Mouse (Mus musculus): ENCODE results near the gene Pip4k2b.

DNA sequence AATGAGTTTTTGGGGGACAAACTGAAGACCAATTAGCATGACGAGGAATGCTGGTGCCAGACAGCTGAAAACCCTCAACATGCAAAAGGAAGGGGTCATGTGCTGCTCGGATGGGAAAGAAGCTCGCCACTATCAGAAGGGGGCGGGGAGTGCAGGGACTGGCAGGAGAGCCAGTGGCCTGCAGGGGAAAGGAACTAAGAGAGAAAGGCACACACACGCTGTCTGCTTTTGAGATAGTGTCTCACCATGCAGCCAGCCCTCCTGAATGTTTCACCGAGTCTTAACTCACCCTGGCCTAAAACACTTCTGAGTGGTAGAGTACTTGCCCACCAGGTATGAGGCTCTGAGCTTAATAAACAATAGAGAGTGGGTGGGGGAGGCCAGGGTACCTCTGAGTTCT lies 14.4 kb upstream of the Pip4k2b start:
- TF ChIP-seq POLR2A (IDR thresholded peaks at IDR 0.05; ENCODE audit: low read depth, low read length), result no peak
- TF ChIP-seq CTCF (IDR thresholded peaks at IDR 0.05; ENCODE audit: extremely low read depth, insufficient read depth, insufficient read length, insufficient replicate concordance), result no peak
